Comparison of ENCODE assay signal across 8 mouse cellular contexts in genomic region chr11:120347791-120348683, GRCm38 (mm10). TPM values are rescaled to one million over a fixed set of nuclear protein-coding genes. Genes with fewer than 3 reads are reported as not detected.
DNase-seq lines count a peak whose midpoint lies in the region; ATAC-seq lines count a peak whose summit lies in the region.

Actg1 (minus strand) TSS chr11:120348542.

- H3K27ac ChIP-seq in neural tube, embryonic 11.5 days (ENCODE audit: low read depth, low read length), result peak within 1 kb of the TSS; percentile 99
- H3K27ac ChIP-seq in embryonic facial prominence, embryonic 10.5 days (replicated peaks), result peak within 1 kb of the TSS; percentile 100
- peak within 1 kb of the TSS; percentile 100 for H3K27ac ChIP-seq in limb, embryonic 13.5 days
- peak within 1 kb of the TSS; percentile 100 for H3K27ac ChIP-seq in midbrain, embryonic 15.5 days

- DNase-seq in neural tube, embryonic 11.5 days (ENCODE audit: low spot score), result peak; percentile 93
- DNase-seq in neural tube, embryonic 10.5 days (ENCODE audit: extremely low spot score, low spot score), result no peak
- DNase-seq in embryonic facial prominence, embryonic 10.5 days (ENCODE audit: low spot score), result peak; percentile 91
- DNase-seq in kidney, adult 18-20 months, result peak; percentile 86
- peak; percentile 67 to 76 for DNase-seq in spleen, postnatal 14 days (ENCODE audit: low spot score in 2 of 2)

- H3K27me3 ChIP-seq in neural tube, embryonic 11.5 days (ENCODE audit: control insufficient read depth, insufficient read depth, low read length), result no peaks in the 10 kb centered on the region
- H3K27me3 ChIP-seq in embryonic facial prominence, embryonic 10.5 days (replicated peaks; ENCODE audit: low read depth, poor library complexity, severe bottlenecking), result 0 out of 2 replicates have a peak, but pooled peaks cover 5% of the 10 kb centered on the region
- H3K27me3 ChIP-seq in limb, embryonic 13.5 days, result no peaks in the 10 kb centered on the region
- H3K27me3 ChIP-seq in midbrain, embryonic 15.5 days (replicated peaks), result no peaks in the 10 kb centered on the region

- no peaks in the 10 kb centered on the region for H3K9me3 ChIP-seq in neural tube, embryonic 11.5 days (ENCODE audit: control insufficient read depth, low read length)
- no peaks in the 10 kb centered on the region for H3K9me3 ChIP-seq in embryonic facial prominence, embryonic 10.5 days
- H3K9me3 ChIP-seq in limb, embryonic 13.5 days, result no peaks in the 10 kb centered on the region
- H3K9me3 ChIP-seq in midbrain, embryonic 15.5 days, result no peaks in the 10 kb centered on the region

- H3K9ac ChIP-seq in neural tube, embryonic 11.5 days (ENCODE audit: low read length), result peak within 1 kb of the TSS; percentile 100
- H3K9ac ChIP-seq in limb, embryonic 13.5 days, result peak within 1 kb of the TSS; percentile 100
- H3K9ac ChIP-seq in midbrain, embryonic 15.5 days, result peak within 1 kb of the TSS; percentile 100

- 0 out of 2 replicates have a peak, but pooled peaks cover 2% of the 10 kb centered on the region for H3K36me3 ChIP-seq in neural tube, embryonic 11.5 days (ENCODE audit: control insufficient read depth, insufficient read depth, low read length)
- peaks cover 33% of the 10 kb centered on the region for H3K36me3 ChIP-seq in embryonic facial prominence, embryonic 10.5 days (replicated peaks)
- peaks cover 21% of the 10 kb centered on the region for H3K36me3 ChIP-seq in limb, embryonic 13.5 days
- peaks cover 6% of the 10 kb centered on the region; the same call in 1 of the 2 replicates for H3K36me3 ChIP-seq in midbrain, embryonic 15.5 days (replicated peaks)

- H3K4me1 ChIP-seq in neural tube, embryonic 11.5 days (ENCODE audit: control insufficient read depth, insufficient read depth, low read length), result peaks cover 24% of the 10 kb centered on the region
- peaks cover 47% of the 10 kb centered on the region for H3K4me1 ChIP-seq in embryonic facial prominence, embryonic 10.5 days
- peaks cover 45% of the 10 kb centered on the region for H3K4me1 ChIP-seq in limb, embryonic 13.5 days
- H3K4me1 ChIP-seq in midbrain, embryonic 15.5 days, result peaks cover 55% of the 10 kb centered on the region

- peak within 1 kb of the TSS; percentile 96 for H3K4me2 ChIP-seq in neural tube, embryonic 11.5 days (ENCODE audit: low read depth)
- peak within 1 kb of the TSS; percentile 95 for H3K4me2 ChIP-seq in limb, embryonic 13.5 days (replicated peaks)
- peak within 1 kb of the TSS; percentile 82 for H3K4me2 ChIP-seq in midbrain, embryonic 15.5 days

- ATAC-seq in neural tube, embryonic 11.5 days (ENCODE audit: insufficient read depth, low FRiP score, low TSS enrichment), result peak; percentile 71
- peak; percentile 36 for ATAC-seq in granulocyte monocyte progenitor cell, adult 5-6 weeks (replicated peaks; ENCODE audit: poor library complexity, severe bottlenecking)
- ATAC-seq in limb, embryonic 13.5 days (ENCODE audit: low FRiP score, low read depth), result peak; percentile 74
- ATAC-seq in midbrain, embryonic 15.5 days (replicated peaks), result peak; percentile 84

- WGBS in neural tube, embryonic 11.5 days, result under 1% methylated on average over 63 of the region's 103 CpGs
- WGBS in embryonic facial prominence, embryonic 10.5 days, result 3% methylated on average over 103 of the region's 103 CpGs
- 4% methylated on average over 83 of the region's 103 CpGs for WGBS in limb, embryonic 13.5 days
- WGBS in midbrain, embryonic 15.5 days, result 2% methylated on average over 85 of the region's 103 CpGs

- peak within 1 kb of the TSS; percentile 100 for H3K4me3 ChIP-seq in neural tube, embryonic 11.5 days (ENCODE audit: low read depth, low read length)
- H3K4me3 ChIP-seq in embryonic facial prominence, embryonic 10.5 days, result peak within 1 kb of the TSS; percentile 99
- peak within 1 kb of the TSS; percentile 100 for H3K4me3 ChIP-seq in limb, embryonic 13.5 days
- H3K4me3 ChIP-seq in midbrain, embryonic 15.5 days, result peak within 1 kb of the TSS; percentile 100

RNA-seq across cellular contexts. Expression of gene Actg1, which starts in this region (rescaled TPM):
- polyA plus RNA-seq in neural tube, embryonic 11.5 days (2014; fragmentation: Nextera tagmentation; extraction: Ambion mirVana), result 3,675 and 3,804 TPM in 2 replicates
- 3,067 and 3,150 TPM in 2 replicates for polyA plus RNA-seq in embryonic facial prominence, embryonic 10.5 days (2016; fragmentation: Nextera tagmentation; extraction: Ambion mirVana)
- total RNA-seq in granulocyte monocyte progenitor cell, adult 5-6 weeks (2014; fragmentation: Nextera tagmentation), result 1,412 and 1,653 TPM in 2 replicates
- total RNA-seq in granulocyte monocyte progenitor cell, adult 5-6 weeks (2017), result 733 and 780 TPM in 2 replicates
- 2,628 and 2,724 TPM in 2 replicates for polyA plus RNA-seq in limb, embryonic 13.5 days (2015; fragmentation: Nextera tagmentation; extraction: Ambion mirVana)
- 4,418 and 4,467 TPM in 2 replicates for polyA plus RNA-seq in midbrain, embryonic 15.5 days (2015; fragmentation: Nextera tagmentation; extraction: Ambion mirVana)
